Mouse (Mus musculus) forebrain, embryonic 11.5 days (tissue): Measurements from ENCODE around the gene Txndc16. TPM values are rescaled to one million over a fixed set of nuclear protein-coding genes. Genes with fewer than 3 reads are reported as not detected.

ENCODE experiments used
- polyA plus RNA-seq: library from polyadenylated mRNA; unstranded; fragments of >200 nt; fragmentation: Nextera tagmentation; extraction: Ambion mirVana; gene quantifications from 2 replicates; pipeline ENCODE4 v1.2.1, GENCODE M21; 2014

The Txndc16 gene
- polyA plus RNA-seq, 1 experiment from 2014 or later = 20.0 TPM

Other genes with a start within 250 kb of the Txndc16 start
- gene Ptger2, start 232.1 kb downstream of the Txndc16 start, polyA plus RNA-seq = 0.13 and 0.15 TPM in 2 replicates
- 10.5 and 11.5 TPM in 2 replicates for gene Gpr137c, start 611 bp downstream of the Txndc16 start, polyA plus RNA-seq
- gene Ero1l, start 98.4 kb upstream of the Txndc16 start, polyA plus RNA-seq = 30.4 and 36.6 TPM in 2 replicates
- gene Psmc6, start 109.5 kb upstream of the Txndc16 start, polyA plus RNA-seq = 225 and 250 TPM in 2 replicates
- 38.5 TPM in 2 replicates for gene Styx, start 130.8 kb upstream of the Txndc16 start, polyA plus RNA-seq
- gene Gnpnat1, start 184.6 kb upstream of the Txndc16 start, polyA plus RNA-seq = 33.7 and 33.8 TPM in 2 replicates